Mouse (Mus musculus) urinary bladder, adult 2 months (tissue): Measurements from ENCODE around the gene Gns. TPM values are rescaled to one million over a fixed set of nuclear protein-coding genes. Genes with fewer than 3 reads are reported as not detected.

Experiments
- DNase-seq: peaks from one replicate; pipeline ENCODE4 v3.0.0; 2022; ENCODE audit warnings: low spot score
- polyA plus RNA-seq: library from polyadenylated mRNA; depleted of rRNA; stranded (reverse); fragments of >200 nt; gene quantifications from 2 replicates; pipeline ENCODE4 v1.2.3, GENCODE M21; 2012

Gene Gns
- polyA plus RNA-seq, 1 experiment: 48.3 TPM

DNA sequence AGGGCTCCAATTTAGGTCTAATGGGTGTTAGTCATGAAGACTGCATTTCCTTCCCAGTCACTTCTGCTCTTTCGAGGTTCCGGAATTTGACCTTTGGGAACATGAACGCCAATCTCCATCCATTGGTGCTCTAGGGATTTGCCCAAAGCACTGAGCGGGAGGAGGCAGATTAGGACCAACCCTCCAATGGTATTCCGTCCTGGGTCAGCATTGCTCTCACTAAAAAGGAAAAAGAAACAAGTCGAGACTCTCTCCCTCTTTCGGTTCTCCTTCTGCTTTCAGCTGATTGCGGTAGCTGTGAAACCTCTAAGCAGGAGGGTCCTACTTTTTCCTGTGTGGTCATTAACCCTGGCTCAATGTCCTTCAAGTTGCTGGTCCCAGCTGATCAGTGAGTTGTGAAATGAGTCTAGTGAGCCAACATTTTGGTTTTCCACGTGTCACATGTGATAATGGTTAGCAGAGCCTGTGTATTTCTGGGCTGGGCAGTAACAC is 937 bp downstream of the Gns start:
- DNase-seq: no peak

GRCm38 (mm10) chr10:121367271-121367670 is 2.4 kb downstream of the Gns start:
- DNase-seq: no peak

GRCm38 (mm10) chr10:121367780-121368179 is 2.9 kb downstream of the Gns start:
- no peak for DNase-seq

DNA sequence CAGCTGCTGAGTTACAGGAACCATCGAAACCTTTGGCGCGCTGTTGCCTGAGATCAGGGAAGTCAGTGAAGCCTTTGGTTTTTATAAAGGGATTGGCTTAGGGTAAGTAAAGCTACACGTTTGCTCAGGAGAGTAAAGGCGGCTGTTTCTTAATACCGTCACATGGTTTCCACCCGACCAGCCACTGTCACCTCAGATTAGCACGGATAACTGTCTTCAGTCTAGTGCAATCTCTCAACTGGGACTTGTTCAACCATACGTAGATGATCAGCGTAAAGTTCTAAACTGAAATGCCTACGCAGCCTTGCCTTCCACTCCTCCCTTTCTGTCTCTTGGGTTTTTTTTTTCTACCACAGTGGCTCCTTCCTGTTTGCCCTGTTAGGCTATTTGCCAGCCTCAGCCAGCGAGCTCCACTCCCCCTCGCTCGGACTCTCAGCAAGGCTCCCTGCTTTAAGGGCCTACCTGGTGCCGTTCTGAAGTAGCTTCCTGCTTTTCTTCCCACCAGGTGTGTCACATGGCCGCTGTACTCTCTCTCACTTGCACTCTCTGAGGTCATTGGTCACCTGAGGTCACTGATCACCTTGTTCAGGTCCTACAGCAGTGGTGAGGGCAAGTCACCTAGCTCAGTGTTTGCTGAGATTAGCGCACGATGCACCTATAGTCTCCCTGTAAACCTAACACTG is 4.0 kb downstream of the Gns start:
- no peak for DNase-seq

GRCm38 (mm10) chr10:121370777-121371176 is 5.9 kb downstream of the Gns start:
- no peak for DNase-seq

DNA sequence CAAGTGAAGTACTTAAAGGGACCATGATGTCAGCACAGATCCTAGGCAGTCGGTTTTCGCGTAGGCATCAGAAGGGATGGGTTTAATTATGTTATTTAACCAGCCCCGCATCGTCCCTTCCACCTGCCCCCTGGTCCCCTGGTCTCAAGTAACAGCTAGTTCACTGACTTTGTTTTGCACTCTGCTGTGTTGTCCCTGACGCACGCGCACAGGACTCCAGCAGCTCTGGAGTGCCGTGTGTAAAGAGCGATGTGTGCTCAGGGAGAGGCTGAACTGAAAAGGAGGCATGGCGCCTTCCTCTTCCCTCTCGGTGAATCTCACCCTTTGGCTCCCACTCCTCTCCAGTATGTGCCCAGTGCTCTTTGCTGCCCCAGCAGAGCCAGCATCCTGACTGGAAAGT is 9.1 kb downstream of the Gns start:
- no peak for DNase-seq

DNA sequence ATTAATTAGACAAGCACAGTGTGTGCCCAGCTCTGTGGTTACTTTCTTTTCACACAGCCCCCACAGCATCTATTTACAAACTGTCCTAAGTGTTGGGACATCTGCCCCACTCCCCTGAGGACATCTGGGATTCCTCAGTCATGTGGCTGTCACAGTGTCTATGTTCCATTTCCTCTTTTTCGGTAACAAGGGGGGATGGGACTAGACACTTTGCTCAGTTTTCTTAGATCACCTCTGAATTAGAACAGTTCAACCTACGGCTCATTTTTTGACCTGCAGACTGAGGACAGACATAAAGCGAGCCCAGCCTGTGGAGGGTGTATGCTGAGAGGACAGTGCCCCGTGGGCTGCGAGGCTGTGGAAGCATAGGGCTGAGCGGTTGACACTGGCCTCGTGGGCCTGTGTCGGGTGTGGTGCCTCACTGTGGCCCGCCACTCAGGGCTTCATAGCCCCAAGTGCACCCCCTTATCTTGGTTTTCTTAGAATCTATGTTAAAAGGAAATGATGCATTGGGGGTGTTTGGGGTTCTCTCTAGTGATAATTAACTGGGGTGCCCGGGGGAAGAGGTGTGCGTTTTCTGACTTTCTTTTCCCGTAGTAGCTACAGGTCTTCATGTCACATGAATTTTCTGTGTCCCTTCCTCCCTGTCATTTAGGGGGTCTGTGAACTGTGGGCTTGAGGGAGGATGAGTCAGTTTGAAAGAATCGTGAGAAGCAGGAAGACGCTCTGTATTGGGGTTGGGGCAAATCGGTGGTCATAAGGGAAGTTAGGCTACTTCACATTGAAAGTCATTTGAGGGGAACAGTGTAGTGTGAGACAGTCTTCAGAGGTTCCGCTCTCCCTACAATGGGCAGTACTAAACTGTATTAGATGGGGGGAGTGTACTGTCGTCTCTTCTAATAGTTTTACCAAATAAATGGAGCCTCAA is 10.1 kb downstream of the Gns start:
- DNase-seq: no peak

DNA sequence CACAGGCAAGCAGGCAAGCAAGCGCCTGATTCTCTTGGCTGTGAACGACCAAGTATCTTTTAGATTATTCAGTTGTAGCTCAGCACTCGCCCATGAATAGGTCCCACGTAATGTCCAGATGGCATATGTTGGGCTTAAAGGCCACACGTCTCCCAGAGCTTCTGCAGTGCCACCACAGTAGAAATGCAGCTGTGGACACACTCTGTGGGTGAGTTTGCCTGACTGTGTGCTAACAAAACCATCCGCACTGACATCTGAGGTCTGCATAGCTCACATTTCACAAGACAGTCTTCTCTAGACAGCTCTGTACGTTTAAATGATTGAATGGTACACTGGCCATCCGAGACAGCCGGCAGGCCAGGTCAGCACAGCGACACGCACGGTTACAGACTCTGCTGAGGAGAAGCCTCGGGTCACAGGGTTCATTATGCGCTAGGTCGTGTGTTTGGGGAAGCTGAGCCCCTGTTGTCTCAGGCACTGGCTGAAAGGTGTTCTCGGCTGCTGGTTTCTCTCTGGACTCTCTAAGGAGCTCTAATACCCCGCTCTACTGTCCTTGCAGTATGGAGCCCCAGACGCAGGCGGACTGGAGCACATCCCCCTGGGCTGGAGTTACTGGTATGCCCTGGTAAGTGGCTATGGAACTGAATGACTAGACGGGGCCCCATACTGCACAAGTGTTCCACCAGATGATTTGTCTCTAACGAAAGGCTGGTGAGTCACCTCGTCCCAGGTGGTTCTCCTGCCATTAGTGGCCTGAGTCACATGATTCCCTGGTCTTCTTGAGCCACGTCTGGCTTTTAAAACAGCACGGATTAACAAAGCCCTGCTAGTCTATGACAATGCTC is 11.0 kb downstream of the Gns start:
- DNase-seq: no peak

- no peak for DNase-seq
Measured at GRCm38 (mm10) chr10:121376530-121377271, 11.8 kb downstream of the Gns start.

- no peak for DNase-seq
Measured at GRCm38 (mm10) chr10:121379387-121379786, 14.5 kb downstream of the Gns start.

DNA sequence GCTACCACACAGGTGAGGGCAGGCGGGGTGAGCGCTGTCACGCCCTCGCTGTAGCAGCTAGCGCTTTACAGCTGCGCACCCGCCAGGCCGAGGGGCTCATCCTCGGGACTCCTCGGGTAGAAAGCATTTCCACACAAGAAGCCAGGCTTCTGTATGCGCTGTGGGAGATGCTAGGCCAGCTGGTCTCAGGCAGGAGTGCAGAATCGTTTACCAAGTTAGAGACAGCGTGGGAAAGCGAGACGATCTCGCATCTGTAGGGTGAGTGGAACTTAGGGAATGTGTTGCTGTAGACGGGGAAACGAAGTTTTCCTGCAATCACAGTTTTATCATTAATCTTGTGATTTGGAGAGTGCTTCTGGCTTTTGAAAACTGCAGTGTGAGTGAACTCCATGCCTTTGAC is 16.4 kb downstream of the Gns start:
- no peak for DNase-seq

DNA sequence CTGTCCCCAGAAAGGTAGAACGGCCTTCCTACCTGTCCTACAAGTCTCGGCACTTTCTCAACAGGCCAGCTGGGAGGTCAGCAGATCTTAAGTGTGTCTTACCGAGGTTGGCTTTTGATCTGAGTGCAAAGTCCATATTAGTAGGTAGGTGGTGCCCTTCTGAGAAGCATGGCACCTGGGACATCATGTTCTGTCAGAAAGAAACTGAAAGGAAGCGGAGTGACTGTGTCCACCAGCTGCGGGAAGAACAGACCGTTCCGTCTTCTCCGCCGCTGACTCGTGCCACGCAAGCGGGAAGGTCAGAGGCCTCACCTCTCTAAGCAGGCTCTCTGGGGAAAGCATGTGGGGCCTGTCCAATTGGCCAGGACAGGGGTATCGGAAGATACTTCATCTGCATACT is 19.8 kb downstream of the Gns start:
- DNase-seq: no peak

GRCm38 (mm10) chr10:121385695-121386094 is 20.8 kb downstream of the Gns start:
- DNase-seq: no peak

- no peak for DNase-seq
Measured at GRCm38 (mm10) chr10:121386347-121386746, 21.5 kb downstream of the Gns start.

GRCm38 (mm10) chr10:121390602-121391001 is 25.7 kb downstream of the Gns start:
- no peak for DNase-seq

DNA sequence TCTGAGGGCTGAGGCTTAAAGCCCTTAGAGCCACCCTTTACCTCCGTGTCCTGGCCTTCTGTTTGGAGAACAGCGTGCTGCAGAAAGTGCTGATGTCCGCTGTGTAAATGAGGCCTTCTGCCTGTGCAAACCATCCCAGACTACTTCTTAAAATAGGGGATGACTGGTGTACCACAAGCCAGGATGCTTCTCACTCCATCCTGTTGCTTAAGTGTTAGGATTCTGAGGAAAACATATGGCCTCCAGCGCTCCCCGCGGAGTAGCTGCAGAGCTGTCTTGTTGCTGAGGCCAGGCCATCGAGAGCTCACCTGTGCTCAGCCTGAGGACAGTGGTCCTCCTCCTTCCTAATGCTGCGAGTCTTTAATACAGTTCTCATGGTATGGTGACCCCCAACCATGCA is 27.0 kb downstream of the Gns start:
- no peak for DNase-seq

DNA sequence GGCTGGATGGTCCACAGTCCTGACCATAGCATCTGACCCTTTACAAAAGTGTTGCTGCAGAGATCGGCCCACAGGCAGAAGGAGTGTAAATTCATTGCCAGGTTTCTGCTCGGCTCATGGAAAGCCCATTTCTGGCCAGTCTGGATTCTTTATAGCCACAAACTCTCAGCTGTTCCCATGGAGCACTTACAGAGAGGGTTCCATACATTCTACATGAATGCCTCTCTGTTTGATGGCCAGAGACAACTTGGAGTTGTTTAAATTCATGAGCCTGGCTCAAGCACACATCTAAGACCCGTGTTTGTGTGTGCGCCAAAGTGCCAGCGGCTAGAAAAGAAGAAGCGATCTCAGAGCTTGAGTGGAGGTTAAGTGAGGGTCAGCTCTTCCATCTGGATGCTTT is 29.4 kb downstream of the Gns start:
- no peak for DNase-seq

DNA sequence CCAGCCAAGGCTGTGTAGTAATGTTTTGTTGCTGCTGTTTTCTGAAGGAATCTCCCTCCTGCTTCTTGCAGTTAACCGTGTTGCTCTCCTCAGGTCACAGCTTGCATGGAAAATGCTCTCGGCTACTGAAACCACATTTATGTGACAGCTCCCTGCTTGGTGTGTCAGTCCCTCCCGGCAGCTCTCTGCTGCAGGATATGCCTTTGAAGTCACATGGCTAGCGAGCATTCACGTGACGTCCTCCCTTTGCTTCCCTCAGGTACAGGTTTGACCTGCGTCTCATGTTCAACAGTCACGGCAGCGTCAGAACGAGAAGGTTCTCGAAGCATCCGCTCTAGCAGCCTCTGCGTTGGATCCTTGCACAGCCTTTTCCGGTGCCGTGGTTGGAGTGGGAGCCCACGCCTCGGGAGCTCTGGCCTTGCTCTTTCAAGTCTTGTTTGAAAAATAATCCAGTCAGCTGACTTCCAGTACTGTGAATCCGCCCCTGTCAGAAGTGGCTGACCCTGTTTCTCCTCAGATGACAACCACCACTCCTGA is 30.0 kb downstream of the Gns start:
- DNase-seq: no peak

GRCm38 (mm10) chr10:121395542-121396176 is 30.8 kb downstream of the Gns start:
- no peak for DNase-seq

- no peak for DNase-seq
Measured at GRCm38 (mm10) chr10:121398599-121398998, 33.7 kb downstream of the Gns start.

DNA sequence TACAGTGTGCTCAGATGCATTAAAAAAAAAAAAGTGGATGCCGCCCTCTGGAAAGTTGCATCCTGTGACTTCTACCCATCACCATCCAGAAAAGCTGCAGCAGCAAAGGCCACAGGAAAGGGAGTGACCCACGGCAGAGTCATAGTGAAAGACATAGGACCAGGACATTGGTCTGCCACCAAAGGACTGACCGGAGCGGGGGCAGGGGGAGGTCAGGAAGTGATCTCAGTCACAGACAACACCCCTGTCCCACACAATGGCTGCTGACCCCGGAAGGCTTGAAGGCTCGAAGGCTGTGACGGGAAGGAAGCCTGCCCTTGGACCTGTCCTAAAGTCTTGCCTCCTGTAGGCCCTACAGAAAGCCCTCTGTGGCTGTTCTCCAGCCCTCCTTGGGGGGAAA is 36.1 kb downstream of the Gns start:
- DNase-seq: no peak
